Mouse (Mus musculus): ENCODE measurements around the gene Cyp2c55. TPM values are rescaled to one million over a fixed set of nuclear protein-coding genes. Genes with fewer than 3 reads are reported as not detected.
A peak's percentile ranks its signal among the peaks of the same experiment; 100 is the strongest.

Cyp2c55 gene
- polyA plus RNA-seq (2014; fragmentation: Nextera tagmentation; extraction: Ambion mirVana), result not detected in 2 replicates

DNA sequence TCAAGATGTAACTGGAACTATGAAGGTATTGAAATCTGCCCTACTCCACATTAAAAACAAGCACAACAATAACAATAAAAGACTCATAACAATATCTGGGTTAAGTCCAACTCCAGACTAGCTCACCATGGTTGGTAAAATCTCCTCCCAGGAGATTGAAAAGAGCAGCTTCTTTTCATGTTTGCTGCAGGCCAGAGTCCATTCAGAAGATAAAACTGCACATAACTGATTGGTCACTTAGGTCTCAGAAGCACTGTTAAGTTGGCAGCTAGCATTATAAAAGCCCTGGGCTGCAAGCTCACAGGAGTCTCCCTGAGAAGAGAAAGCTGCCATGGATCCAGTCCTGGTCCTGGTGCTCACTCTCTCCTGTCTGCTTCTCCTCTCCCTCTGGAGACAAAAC lies at the start of gene Cyp2c55:
TSS of gene Cyp2c55 (plus strand) at position 305 of the 400 bp plus-strand sequence.
- ATAC-seq (ENCODE audit: low read depth) (no peak), DNase-seq (ENCODE audit: low spot score) (no peak)
- H3K9ac ChIP-seq (ENCODE audit: low read depth, low read length), result no peak within 1 kb of the TSS
- no peak within 1 kb of the TSS for H3K4me3 ChIP-seq (ENCODE audit: low read depth, low read length)
- no peak within 1 kb of the TSS for H3K4me2 ChIP-seq (ENCODE audit: low read depth, low read length)
- no peaks in the 10 kb centered on the region for H3K27me3 ChIP-seq (replicated peaks; ENCODE audit: control insufficient read depth, insufficient read depth, low read length)
- no peak within 1 kb of the TSS for H3K27ac ChIP-seq (replicated peaks; ENCODE audit: low read depth, low read length)
- no peaks in the 10 kb centered on the region for H3K4me1 ChIP-seq (ENCODE audit: control insufficient read depth, insufficient read depth, low read length)
- H3K36me3 ChIP-seq (ENCODE audit: control insufficient read depth, insufficient read depth, low read length), result no peaks in the 10 kb centered on the region
- no peaks in the 10 kb centered on the region for H3K9me3 ChIP-seq (ENCODE audit: control insufficient read depth, low read length)

DNA sequence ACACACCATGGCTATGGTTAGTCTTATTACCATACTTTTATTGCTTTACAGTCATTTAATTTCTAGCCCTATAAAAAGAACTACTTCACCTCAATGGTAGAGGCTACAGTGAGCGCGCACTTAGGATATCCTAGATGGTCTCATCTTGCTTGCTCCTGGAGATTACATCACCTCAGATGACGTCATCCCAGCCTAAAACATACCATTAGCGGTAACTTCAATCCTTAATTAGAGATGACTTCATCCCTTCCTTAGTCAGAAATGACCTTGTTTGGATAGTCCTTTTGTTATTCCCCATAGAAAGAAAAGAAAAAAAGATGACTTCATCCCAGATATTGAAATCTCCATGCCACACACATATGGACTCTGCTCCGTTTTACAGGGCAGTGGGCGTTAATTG lies 36.1 kb upstream of the Cyp2c55 start:
- ATAC-seq (ENCODE audit: low read depth), result no peak
- Histone ChIP-seq H3K27ac (replicated peaks; ENCODE audit: low read depth, low read length) (no peak overlapping the region), H3K36me3 (ENCODE audit: control insufficient read depth, insufficient read depth, low read length) (peaks cover 33% of the 10 kb centered on the region; the same call in 1 of the 2 replicates), H3K9me3 (ENCODE audit: control insufficient read depth, low read length) (no peaks in the 10 kb centered on the region), H3K4me1 (ENCODE audit: control insufficient read depth, insufficient read depth, low read length) (no peaks in the 10 kb centered on the region), H3K27me3 (replicated peaks; ENCODE audit: control insufficient read depth, insufficient read depth, low read length) (no peaks in the 10 kb centered on the region), H3K9ac (ENCODE audit: low read depth, low read length) (no peak overlapping the region), H3K4me2 (ENCODE audit: low read depth, low read length) (no peak overlapping the region), H3K4me3 (ENCODE audit: low read depth, low read length) (no peak overlapping the region)
- WGBS, result 83% methylated on average over 6 of the region's 6 CpGs
- DNase-seq (ENCODE audit: low spot score), result peak; percentile 7

DNA sequence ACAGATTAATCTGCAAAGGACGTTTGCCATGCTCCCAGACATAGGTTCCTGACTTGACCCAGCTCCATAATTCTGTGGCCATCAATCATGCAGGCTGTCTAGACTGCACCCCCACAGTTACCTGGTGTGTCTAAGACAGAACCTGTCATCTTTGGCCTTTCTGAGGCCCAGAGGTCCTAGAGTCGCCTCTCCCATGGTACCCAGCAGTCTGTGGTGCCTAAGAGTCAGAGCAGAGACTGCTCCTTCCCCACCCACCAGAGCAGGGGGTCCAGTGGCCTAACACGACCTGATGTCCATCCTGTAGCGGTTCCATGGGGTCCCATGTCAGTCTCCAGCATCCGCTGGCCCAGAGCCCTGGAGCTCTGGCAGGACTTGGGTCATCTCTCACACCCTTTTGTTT lies 34.2 kb upstream of the Cyp2c55 start:
- Histone ChIP-seq H3K9me3 (ENCODE audit: control insufficient read depth, low read length) (no peaks in the 10 kb centered on the region), H3K4me1 (ENCODE audit: control insufficient read depth, insufficient read depth, low read length) (no peaks in the 10 kb centered on the region), H3K4me3 (ENCODE audit: low read depth, low read length) (no peak overlapping the region), H3K27ac (replicated peaks; ENCODE audit: low read depth, low read length) (no peak overlapping the region), H3K36me3 (ENCODE audit: control insufficient read depth, insufficient read depth, low read length) (peaks cover 28% of the 10 kb centered on the region; the same call in 1 of the 2 replicates), H3K4me2 (ENCODE audit: low read depth, low read length) (no peak overlapping the region), H3K27me3 (replicated peaks; ENCODE audit: control insufficient read depth, insufficient read depth, low read length) (no peaks in the 10 kb centered on the region), H3K9ac (ENCODE audit: low read depth, low read length) (no peak overlapping the region)
- DNase-seq (ENCODE audit: low spot score) (no peak), ATAC-seq (ENCODE audit: low read depth) (no peak)
- WGBS, result 75% methylated on average over 5 of the region's 5 CpGs

DNA sequence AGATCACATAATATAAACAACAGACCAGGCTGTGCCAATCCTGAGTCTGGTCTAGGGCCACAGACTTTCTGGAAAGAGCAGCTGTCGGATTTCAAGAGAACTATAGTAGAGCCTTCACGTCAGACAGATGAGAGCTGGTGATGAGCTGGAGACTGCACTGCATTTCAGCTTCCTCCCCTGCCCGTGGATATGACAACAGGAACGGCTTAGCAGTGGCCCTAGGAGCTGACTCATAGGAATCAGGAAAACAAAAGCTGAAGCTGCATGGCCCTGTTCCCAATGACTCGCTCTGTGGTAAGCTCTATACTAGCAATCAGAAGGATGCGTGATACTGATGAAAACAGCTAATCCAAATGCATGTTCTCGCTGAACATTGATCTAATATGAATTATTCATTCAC lies 33.2 kb upstream of the Cyp2c55 start:
- Histone ChIP-seq H3K27me3 (replicated peaks; ENCODE audit: control insufficient read depth, insufficient read depth, low read length) (no peaks in the 10 kb centered on the region), H3K36me3 (ENCODE audit: control insufficient read depth, insufficient read depth, low read length) (peaks cover 24% of the 10 kb centered on the region; the same call in 1 of the 2 replicates), H3K4me1 (ENCODE audit: control insufficient read depth, insufficient read depth, low read length) (no peaks in the 10 kb centered on the region), H3K4me2 (ENCODE audit: low read depth, low read length) (no peak overlapping the region), H3K9ac (ENCODE audit: low read depth, low read length) (no peak overlapping the region), H3K4me3 (ENCODE audit: low read depth, low read length) (no peak overlapping the region), H3K9me3 (ENCODE audit: control insufficient read depth, low read length) (no peaks in the 10 kb centered on the region), H3K27ac (replicated peaks; ENCODE audit: low read depth, low read length) (no peak overlapping the region)
- 62% methylated on average over 7 of the region's 7 CpGs for WGBS
- DNase-seq (ENCODE audit: low spot score), result peak; percentile 22
- ATAC-seq (ENCODE audit: low read depth), result no peak

DNA sequence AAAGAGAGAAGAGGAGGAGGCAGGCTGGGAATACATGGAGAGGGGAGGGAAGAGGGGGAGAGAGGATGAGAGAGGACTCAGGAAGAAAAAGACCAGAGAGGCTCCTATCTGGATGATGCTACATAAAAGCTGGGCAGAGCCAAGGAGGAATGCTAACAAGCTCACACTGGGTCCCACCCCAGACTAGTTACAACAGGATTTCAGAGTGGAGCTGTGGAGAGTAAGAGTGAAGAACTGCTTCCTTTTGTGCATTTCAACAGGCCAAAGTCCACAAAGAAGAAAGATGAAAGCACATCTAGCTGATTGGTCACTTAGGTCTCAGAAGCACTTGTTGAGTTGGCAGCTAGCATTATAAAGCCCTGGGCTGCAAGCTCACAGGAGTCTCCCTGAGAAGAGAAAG lies 30.6 kb upstream of the Cyp2c55 start:
- H3K4me1 ChIP-seq (ENCODE audit: control insufficient read depth, insufficient read depth, low read length), result no peaks in the 10 kb centered on the region
- H3K4me3 ChIP-seq (ENCODE audit: low read depth, low read length), result no peak overlapping the region
- H3K9me3 ChIP-seq (ENCODE audit: control insufficient read depth, low read length), result no peaks in the 10 kb centered on the region
- H3K27ac ChIP-seq (replicated peaks; ENCODE audit: low read depth, low read length), result no peak overlapping the region
- peaks cover 9% of the 10 kb centered on the region; the same call in 1 of the 2 replicates for H3K36me3 ChIP-seq (ENCODE audit: control insufficient read depth, insufficient read depth, low read length)
- H3K9ac ChIP-seq (ENCODE audit: low read depth, low read length), result no peak overlapping the region
- DNase-seq (ENCODE audit: low spot score) (no peak), ATAC-seq (ENCODE audit: low read depth) (no peak)
- H3K4me2 ChIP-seq (ENCODE audit: low read depth, low read length), result no peak overlapping the region
- H3K27me3 ChIP-seq (replicated peaks; ENCODE audit: control insufficient read depth, insufficient read depth, low read length), result no peaks in the 10 kb centered on the region

DNA sequence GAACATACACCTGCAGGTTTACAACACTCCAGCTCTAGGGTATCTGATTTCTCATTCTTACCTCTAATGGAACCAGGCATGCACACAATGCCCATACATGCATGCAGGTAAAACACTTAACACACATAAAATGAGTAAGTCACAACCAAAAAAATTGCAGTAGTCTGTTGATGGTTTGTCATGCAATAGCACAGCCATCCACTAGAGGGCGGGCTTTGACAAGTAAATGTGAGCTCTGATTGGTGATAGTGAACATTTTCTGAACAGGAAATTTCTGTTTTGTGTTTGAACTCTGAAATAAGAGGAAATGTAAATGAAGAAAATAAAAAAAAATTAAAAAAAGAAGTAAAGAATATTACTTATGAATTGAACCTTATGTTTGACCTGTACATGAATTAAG lies 24.9 kb upstream of the Cyp2c55 start:
- WGBS, result 3% methylated on average over 1 of the region's 1 CpGs
- H3K4me2 ChIP-seq (ENCODE audit: low read depth, low read length), result no peak overlapping the region

DNA sequence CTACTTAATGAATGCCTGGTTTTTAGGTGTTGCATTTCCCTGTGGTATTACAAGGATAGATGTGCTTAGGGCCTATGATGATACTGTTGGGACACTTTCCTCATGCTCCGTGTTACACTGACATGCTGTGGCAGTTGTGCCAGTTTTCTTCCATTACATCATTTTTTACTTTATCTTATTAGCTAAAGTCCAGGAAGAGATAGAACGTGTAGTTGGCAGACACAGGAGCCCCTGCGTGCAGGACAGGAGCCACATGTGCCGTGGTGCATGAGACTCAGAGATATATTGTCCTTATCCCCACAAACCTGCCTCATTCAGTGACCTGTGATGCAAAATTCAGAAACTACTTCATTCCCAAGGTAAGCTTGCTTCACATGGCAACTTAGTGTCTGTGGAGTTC lies 8.6 kb upstream of the Cyp2c55 start:
- Histone ChIP-seq H3K27me3 (replicated peaks; ENCODE audit: control insufficient read depth, insufficient read depth, low read length) (no peaks in the 10 kb centered on the region), H3K36me3 (ENCODE audit: control insufficient read depth, insufficient read depth, low read length) (no peaks in the 10 kb centered on the region), H3K9ac (ENCODE audit: low read depth, low read length) (no peak overlapping the region), H3K4me2 (ENCODE audit: low read depth, low read length) (no peak overlapping the region), H3K4me1 (ENCODE audit: control insufficient read depth, insufficient read depth, low read length) (no peaks in the 10 kb centered on the region), H3K9me3 (ENCODE audit: control insufficient read depth, low read length) (peaks cover 6% of the 10 kb centered on the region; the same call in 1 of the 2 replicates), H3K4me3 (ENCODE audit: low read depth, low read length) (no peak overlapping the region), H3K27ac (replicated peaks; ENCODE audit: low read depth, low read length) (no peak overlapping the region)
- no peak for DNase-seq (ENCODE audit: low spot score)
- WGBS, result 82% methylated on average over 4 of the region's 4 CpGs
- ATAC-seq (ENCODE audit: low read depth), result no peak

More for the DNA sequence above, 24.9 kb upstream of the Cyp2c55 start:
- H3K27ac ChIP-seq (replicated peaks; ENCODE audit: low read depth, low read length), result no peak overlapping the region
- no peak overlapping the region for H3K9ac ChIP-seq (ENCODE audit: low read depth, low read length)
- H3K9me3 ChIP-seq (ENCODE audit: control insufficient read depth, low read length), result no peaks in the 10 kb centered on the region
- no peaks in the 10 kb centered on the region for H3K27me3 ChIP-seq (replicated peaks; ENCODE audit: control insufficient read depth, insufficient read depth, low read length)
- no peaks in the 10 kb centered on the region for H3K36me3 ChIP-seq (ENCODE audit: control insufficient read depth, insufficient read depth, low read length)
- DNase-seq (ENCODE audit: low spot score) (peak; percentile 72), ATAC-seq (ENCODE audit: low read depth) (no peak)
- no peak overlapping the region for H3K4me3 ChIP-seq (ENCODE audit: low read depth, low read length)
- H3K4me1 ChIP-seq (ENCODE audit: control insufficient read depth, insufficient read depth, low read length), result no peaks in the 10 kb centered on the region

DNA sequence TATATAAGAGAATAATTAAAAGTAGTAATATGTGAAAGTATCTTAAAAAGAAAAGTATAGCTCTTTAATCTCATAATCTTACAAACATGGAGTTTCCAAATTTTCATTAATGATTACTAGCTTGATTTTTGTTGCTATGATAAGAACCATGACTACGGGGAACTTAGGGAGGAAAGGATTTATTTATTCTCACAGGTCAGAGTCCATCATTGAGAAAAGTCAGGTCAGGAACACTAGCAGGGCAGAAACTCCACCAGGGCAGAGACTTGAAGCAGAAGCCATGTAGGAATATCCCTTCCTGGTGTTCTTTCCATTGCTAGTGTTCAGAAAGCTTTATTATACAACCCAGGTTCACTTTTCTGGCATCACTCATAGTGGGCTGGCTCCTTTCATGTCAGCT lies 8.1 kb upstream of the Cyp2c55 start:
- no peaks in the 10 kb centered on the region for H3K4me1 ChIP-seq (ENCODE audit: control insufficient read depth, insufficient read depth, low read length)
- H3K27me3 ChIP-seq (replicated peaks; ENCODE audit: control insufficient read depth, insufficient read depth, low read length), result no peaks in the 10 kb centered on the region
- 79% methylated on average over 1 of the region's 1 CpGs for WGBS
- no peak overlapping the region for H3K27ac ChIP-seq (replicated peaks; ENCODE audit: low read depth, low read length)
- no peak overlapping the region for H3K9ac ChIP-seq (ENCODE audit: low read depth, low read length)
- no peak overlapping the region for H3K4me3 ChIP-seq (ENCODE audit: low read depth, low read length)
- H3K9me3 ChIP-seq (ENCODE audit: control insufficient read depth, low read length), result peaks cover 2% of the 10 kb centered on the region; the same call in 1 of the 2 replicates
- DNase-seq (ENCODE audit: low spot score) (no peak), ATAC-seq (ENCODE audit: low read depth) (no peak)
- H3K4me2 ChIP-seq (ENCODE audit: low read depth, low read length), result no peak overlapping the region
- H3K36me3 ChIP-seq (ENCODE audit: control insufficient read depth, insufficient read depth, low read length), result no peaks in the 10 kb centered on the region

DNA sequence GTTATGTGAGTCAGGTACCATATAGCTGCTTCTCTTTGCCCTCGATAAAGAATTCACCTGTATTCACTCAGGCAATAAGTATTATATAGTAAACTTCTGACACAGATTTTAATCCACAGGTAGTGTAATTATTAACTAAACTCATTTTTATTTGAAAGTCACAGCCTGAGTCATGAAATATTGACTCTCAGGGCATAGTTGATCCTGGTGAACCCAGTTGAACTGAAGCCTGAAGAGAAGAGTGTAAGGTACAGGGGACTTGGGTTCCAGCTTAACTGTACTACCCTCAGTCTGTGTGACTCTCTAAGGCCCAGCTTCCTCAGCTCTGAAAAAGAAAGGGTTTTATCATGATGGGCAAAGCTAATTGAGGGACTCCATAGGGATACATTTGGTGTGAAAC lies 1.7 kb upstream of the Cyp2c55 start:
- Histone ChIP-seq H3K9me3 (ENCODE audit: control insufficient read depth, low read length) (no peaks in the 10 kb centered on the region), H3K9ac (ENCODE audit: low read depth, low read length) (no peak overlapping the region), H3K4me2 (ENCODE audit: low read depth, low read length) (no peak overlapping the region), H3K4me3 (ENCODE audit: low read depth, low read length) (no peak overlapping the region), H3K27me3 (replicated peaks; ENCODE audit: control insufficient read depth, insufficient read depth, low read length) (no peaks in the 10 kb centered on the region), H3K36me3 (ENCODE audit: control insufficient read depth, insufficient read depth, low read length) (no peaks in the 10 kb centered on the region), H3K27ac (replicated peaks; ENCODE audit: low read depth, low read length) (no peak overlapping the region), H3K4me1 (ENCODE audit: control insufficient read depth, insufficient read depth, low read length) (no peaks in the 10 kb centered on the region)
- WGBS, result 95% methylated on average over 1 of the region's 1 CpGs
- ATAC-seq (ENCODE audit: low read depth), result no peak
- DNase-seq (ENCODE audit: low spot score), result no peak

All from embryonic facial prominence, embryonic 14.5 days (tissue).